Mouse (Mus musculus): ENCODE measurements around the gene Cxcr3.

DNA sequence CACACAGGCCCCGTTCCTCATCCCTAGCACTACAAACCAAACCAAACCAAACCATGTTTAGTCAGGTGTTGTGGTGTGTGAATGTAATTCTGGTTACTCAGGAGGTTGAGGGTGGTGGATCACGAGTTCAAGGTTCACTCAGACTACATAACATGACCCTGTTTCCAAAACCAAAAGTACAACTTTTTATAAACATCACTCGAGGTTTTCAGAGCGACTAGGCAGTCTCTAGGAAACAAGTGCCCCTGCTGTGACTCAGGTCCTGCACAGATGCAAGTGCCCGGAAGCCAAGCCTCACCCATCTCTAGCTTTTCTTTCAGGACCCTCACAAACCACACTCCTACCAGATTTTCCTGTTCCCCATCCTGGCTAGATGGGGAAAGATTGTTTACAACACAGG lies 30.6 kb upstream of the Cxcr3 start:
- TF ChIP-seq MYB (IDR thresholded peaks at IDR 0.05; ENCODE audit: low read depth, low read length) (no peak), USF2 (IDR thresholded peaks at IDR 0.05; ENCODE audit: borderline replicate concordance in 1 of 2, insufficient read depth in 1 of 2, low read depth in 1 of 2, low read length in 2 of 2) (no peak), ZC3H11A (IDR thresholded peaks at IDR 0.05; ENCODE audit: low read depth, low read length) (no peak), BHLHE40 (IDR thresholded peaks at IDR 0.05; ENCODE audit: borderline replicate concordance, low read depth, low read length) (no peak), GATA1 (IDR thresholded peaks at IDR 0.05; ENCODE audit: low read depth, low read length) (no peak), MEF2A (IDR thresholded peaks at IDR 0.05; ENCODE audit: extremely low read depth, insufficient replicate concordance, low read depth, low read length, poor library complexity, severe bottlenecking) (no peak), MXI1 (IDR thresholded peaks at IDR 0.05; ENCODE audit: low read depth, low read length) (no peak), POLR2AphosphoS5 (IDR thresholded peaks at IDR 0.05; ENCODE audit: borderline replicate concordance, low read depth, low read length) (no peak), SMC3 (IDR thresholded peaks at IDR 0.05; ENCODE audit: low read depth, low read length) (no peak), TCF12 (IDR thresholded peaks at IDR 0.05; ENCODE audit: low read depth, low read length) (no peak), CTCF (IDR thresholded peaks at IDR 0.05 in 2 of 3, conservative IDR thresholded peaks at IDR 0.05 in 1 of 3; ENCODE audit: control insufficient read depth in 1 of 3, insufficient read depth in 1 of 3, low read depth in 2 of 3, low read length in 3 of 3, poor library complexity in 1 of 3, severe bottlenecking in 1 of 3) (no peak), CHD1 (IDR thresholded peaks at IDR 0.05; ENCODE audit: low read depth, low read length) (no peak), EP300 (IDR thresholded peaks at IDR 0.05; ENCODE audit: low read depth in 1 of 2, low read length in 2 of 2) (no peak), RAD21 (IDR thresholded peaks at IDR 0.05; ENCODE audit: low read depth, low read length) (no peak)
